Mouse (Mus musculus) layer of hippocampus, adult 11-12 months (tissue): ENCODE measurements around the gene Gabrr3.
"Not testable (repeated sequence)": the region's sequence is repeated elsewhere in the genome, so short reads cannot be mapped to it uniquely, and the experiment has no call there.

Experiments
- DNase-seq: peaks from one replicate; pipeline ENCODE4 v3.0.0; 2022; ENCODE audit warnings: low spot score

Gene Gabrr3

GRCm38 (mm10) chr16:59407032-59407431, at the start of gene Gabrr3:
TSS of gene Gabrr3 (plus strand) at chr16:59407332.
- no peak for DNase-seq

GRCm38 (mm10) chr16:59363893-59364292, 43.2 kb upstream of the Gabrr3 start, which contains the start of gene Olfr209:
TSS of gene Olfr209 (minus strand) at chr16:59363993.
- no peak for DNase-seq

GRCm38 (mm10) chr16:59393300-59393699, 13.8 kb upstream of the Gabrr3 start:
- DNase-seq, result peak; percentile 64

- no peak for DNase-seq
These were observed 6.0 kb upstream of the Gabrr3 start for GRCm38 (mm10) chr16:59401102-59401501.

- no peak for DNase-seq
These were observed 5.1 kb upstream of the Gabrr3 start for GRCm38 (mm10) chr16:59401985-59402384.

- DNase-seq, result peak; percentile 21
These were observed 3.4 kb upstream of the Gabrr3 start for GRCm38 (mm10) chr16:59403684-59404083.

- DNase-seq, result no peak
These were observed 2.3 kb upstream of the Gabrr3 start for GRCm38 (mm10) chr16:59404798-59405197.

GRCm38 (mm10) chr16:59409341-59409748, 2.2 kb downstream of the Gabrr3 start:
- DNase-seq, result no peak

GRCm38 (mm10) chr16:59409800-59410199, 2.7 kb downstream of the Gabrr3 start:
- DNase-seq, result no peak

GRCm38 (mm10) chr16:59413475-59413874, 6.3 kb downstream of the Gabrr3 start:
- DNase-seq, result no peak

- DNase-seq, result no peak
These were observed 13.2 kb downstream of the Gabrr3 start for GRCm38 (mm10) chr16:59420237-59420866.

- DNase-seq, result peak; percentile 79
These were observed 13.7 kb downstream of the Gabrr3 start for GRCm38 (mm10) chr16:59420867-59421251.

- no peak for DNase-seq
These were observed 14.6 kb downstream of the Gabrr3 start for GRCm38 (mm10) chr16:59421571-59422345.

- DNase-seq, result no peak
These were observed 20.8 kb downstream of the Gabrr3 start for GRCm38 (mm10) chr16:59427960-59428359.

- no peak for DNase-seq
These were observed 26.0 kb downstream of the Gabrr3 start for GRCm38 (mm10) chr16:59433181-59433580.

- no peak for DNase-seq
These were observed 37.9 kb downstream of the Gabrr3 start for GRCm38 (mm10) chr16:59444880-59445559.

GRCm38 (mm10) chr16:59448181-59448580, 41.0 kb downstream of the Gabrr3 start:
- peak; percentile 25 for DNase-seq

- no peak for DNase-seq
These were observed 42.0 kb downstream of the Gabrr3 start for GRCm38 (mm10) chr16:59449092-59449491.

- DNase-seq, result no peak
These were observed 44.7 kb downstream of the Gabrr3 start for GRCm38 (mm10) chr16:59451813-59452212.

- DNase-seq, result not testable (repeated sequence)
These were observed 52.2 kb downstream of the Gabrr3 start for GRCm38 (mm10) chr16:59459259-59459861.

- no peak for DNase-seq
These were observed 56.4 kb downstream of the Gabrr3 start for GRCm38 (mm10) chr16:59463567-59463966.

- no peak for DNase-seq
These were observed 56.8 kb downstream of the Gabrr3 start for GRCm38 (mm10) chr16:59463973-59464372.
